In the genomic region with DNA sequence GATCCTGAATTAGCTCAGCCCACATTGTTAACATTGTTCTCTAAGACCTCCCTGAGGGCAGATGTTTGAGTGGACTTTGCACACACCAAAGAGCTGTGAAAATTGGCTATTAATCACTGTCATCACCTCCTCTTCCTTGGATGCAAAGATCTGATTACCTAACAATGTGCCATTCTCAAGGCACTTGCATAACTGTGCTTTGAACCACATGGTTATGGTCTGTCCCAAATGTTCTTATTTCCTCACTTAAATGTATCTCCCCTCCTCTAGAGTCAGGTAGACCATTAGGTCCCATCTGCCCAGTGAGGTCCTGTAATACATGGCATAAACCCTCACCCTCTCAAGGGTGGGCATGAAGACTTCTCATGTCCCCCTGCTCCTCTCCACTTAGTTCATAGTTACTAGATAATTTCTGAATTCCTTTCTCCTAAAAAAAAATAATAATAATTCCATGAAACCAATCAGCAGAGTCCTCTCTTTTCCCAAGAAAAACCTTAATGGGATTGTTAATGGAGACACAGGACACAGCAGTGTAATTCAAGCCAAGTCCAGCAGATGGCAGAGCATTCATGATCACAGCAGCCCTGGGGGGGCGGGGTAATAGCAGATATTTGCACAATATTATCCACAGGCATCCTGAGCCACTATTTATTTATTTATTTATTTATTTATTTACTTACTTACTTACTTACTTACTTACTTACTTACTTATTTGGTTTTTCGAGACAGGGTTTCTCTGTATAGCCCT, we compare ENCODE assay signal across 9 mouse cellular contexts. TPM values are rescaled to one million over a fixed set of nuclear protein-coding genes. Genes with fewer than 3 reads are reported as not detected.
DNase-seq lines count a peak whose midpoint lies in the region; ATAC-seq and TF ChIP-seq lines count a peak whose summit lies in the region.
"Had no signal": no experiment of that assay in that cellular context is flagged by ENCODE, and none has a peak within 500 bp of the region (broad histone marks: within the 10 kb centered on the region; RNA-seq: fewer than 3 reads in every experiment).

No protein-coding gene starts in this region.

- no peak for ATAC-seq in heart, embryonic 12.5 days (ENCODE audit: insufficient number of reproducible peaks, low FRiP score)
- no peak for ATAC-seq in Patski
- ATAC-seq in granulocyte monocyte progenitor cell, adult 5-6 weeks (replicated peaks; ENCODE audit: poor library complexity, severe bottlenecking) = peak; percentile 79

- in situ Hi-C loops in Patski (cut with MboI; ENCODE audit: low pct_unique_long_range_greater_than_20kb) = loop anchor here (10.0 kb wide), 1 partner anchor 177 kb away; no protein-coding TSS in a partner anchor

- POLR2A ChIA-PET in Patski (lab: Charles Lee) = no interaction called here

- H3K9ac ChIP-seq in heart, embryonic 12.5 days = no peak overlapping the region
- H3K9ac ChIP-seq: liver, embryonic 15.5 days had no signal

- H3K9me3 ChIP-seq in heart, embryonic 12.5 days (replicated peaks) = no peaks in the 10 kb centered on the region
- H3K9me3 ChIP-seq: liver, embryonic 15.5 days had no signal

- WGBS in heart, embryonic 12.5 days = 48% methylated on average over 2 of the region's 2 CpGs

- H3K4me2 ChIP-seq in heart, embryonic 12.5 days = no peak overlapping the region
- H3K4me2 ChIP-seq: liver, embryonic 15.5 days had no signal

- CTCF ChIA-PET in Patski (lab: Charles Lee) = interaction anchor here (1.1 to 1.6 kb wide), 3 partner anchors 24 to 102 kb away, joined by 3 to 7 read pairs (median 5); no protein-coding TSS in a partner anchor

- H3K27ac ChIP-seq in heart, embryonic 12.5 days (ENCODE audit: poor library complexity, severe bottlenecking) = no peak overlapping the region
- H3K27ac ChIP-seq: liver, embryonic 15.5 days had no signal

- TF ChIP-seq CTCF in Patski (IDR thresholded peaks at IDR 0.05) = peak; percentile 47

- DNase-seq in heart, adult 11 months = peak; percentile 95
- no peak for DNase-seq in Patski (ENCODE audit: low read depth, low spot score)
- peak; percentile 82 to 88 for DNase-seq in cerebellum, postnatal 14 days
- DNase-seq in layer of hippocampus, adult 11-12 months (ENCODE audit: low spot score) = peak; percentile 82
- peak; percentile 88 for DNase-seq in lung, postnatal 10 days
- peak; percentile 37 for DNase-seq in spleen, adult 12 weeks (ENCODE audit: low spot score)

- no peaks in the 10 kb centered on the region for H3K36me3 ChIP-seq in heart, embryonic 12.5 days
- H3K36me3 ChIP-seq: liver, embryonic 15.5 days had no signal

- H3K4me3 ChIP-seq in heart, embryonic 12.5 days = no peak overlapping the region
- H3K4me3 ChIP-seq: liver, embryonic 15.5 days had no signal

- H3K4me1 ChIP-seq in heart, embryonic 12.5 days (replicated peaks) = peaks cover 15% of the 10 kb centered on the region
- H3K4me1 ChIP-seq: liver, embryonic 15.5 days had no signal

- H3K27me3 ChIP-seq in heart, embryonic 12.5 days (replicated peaks) = no peaks in the 10 kb centered on the region
- no peaks in the 10 kb centered on the region for H3K27me3 ChIP-seq in Patski
- H3K27me3 ChIP-seq: liver, embryonic 15.5 days had no signal

RNA-seq across cellular contexts. Expression of a gene that starts 17.7 kb away (rescaled TPM):
- polyA plus RNA-seq in heart, embryonic 12.5 days (2016; fragmentation: Nextera tagmentation; extraction: Ambion mirVana) = 3.6 TPM in 2 replicates
- polyA plus RNA-seq in Patski (2021) = 17.6 TPM
- 0.11 and 1.3 TPM in 2 replicates for total RNA-seq in granulocyte monocyte progenitor cell, adult 5-6 weeks (2014; fragmentation: Nextera tagmentation)
- 0.56 and 1.3 TPM in 2 replicates for total RNA-seq in granulocyte monocyte progenitor cell, adult 5-6 weeks (2017)

RNA-seq across cellular contexts. Expression of a gene that starts 35.2 kb away (rescaled TPM):
- polyA plus RNA-seq in heart, embryonic 12.5 days (2016; fragmentation: Nextera tagmentation; extraction: Ambion mirVana) = 182 and 186 TPM in 2 replicates
- 95.5 TPM for polyA plus RNA-seq in Patski (2021)
- 35.0 and 41.2 TPM in 2 replicates for total RNA-seq in granulocyte monocyte progenitor cell, adult 5-6 weeks (2014; fragmentation: Nextera tagmentation)
- 51.4 and 75.1 TPM in 2 replicates for total RNA-seq in granulocyte monocyte progenitor cell, adult 5-6 weeks (2017)

RNA-seq across cellular contexts. Expression of a gene that starts 36.1 kb away (rescaled TPM):
- 138 and 141 TPM in 2 replicates for polyA plus RNA-seq in heart, embryonic 12.5 days (2016; fragmentation: Nextera tagmentation; extraction: Ambion mirVana)
- 80.4 TPM for polyA plus RNA-seq in Patski (2021)
- 58.9 and 92.9 TPM in 2 replicates for total RNA-seq in granulocyte monocyte progenitor cell, adult 5-6 weeks (2014; fragmentation: Nextera tagmentation)
- 101 and 120 TPM in 2 replicates for total RNA-seq in granulocyte monocyte progenitor cell, adult 5-6 weeks (2017)

RNA-seq across cellular contexts. Expression of a gene that starts 49.3 kb away (rescaled TPM):
- polyA plus RNA-seq in heart, embryonic 12.5 days (2016; fragmentation: Nextera tagmentation; extraction: Ambion mirVana) = 25.9 and 30.8 TPM in 2 replicates
- polyA plus RNA-seq in Patski (2021) = 14.4 TPM
- total RNA-seq in granulocyte monocyte progenitor cell, adult 5-6 weeks (2014; fragmentation: Nextera tagmentation) = 33.0 and 44.0 TPM in 2 replicates
- total RNA-seq in granulocyte monocyte progenitor cell, adult 5-6 weeks (2017) = 21.2 and 29.6 TPM in 2 replicates

RNA-seq across cellular contexts. Expression of a gene that starts 50.2 kb away (rescaled TPM):
- 1.7 and 2.0 TPM in 2 replicates for polyA plus RNA-seq in heart, embryonic 12.5 days (2016; fragmentation: Nextera tagmentation; extraction: Ambion mirVana)
- polyA plus RNA-seq in Patski (2021) = 0.53 TPM
- total RNA-seq in granulocyte monocyte progenitor cell, adult 5-6 weeks (2014; fragmentation: Nextera tagmentation) = not detected in 2 replicates
- 0.65 and 3.2 TPM in 2 replicates for total RNA-seq in granulocyte monocyte progenitor cell, adult 5-6 weeks (2017)
